ENCODE assay signal across 10 mouse cellular contexts in the genomic region with DNA sequence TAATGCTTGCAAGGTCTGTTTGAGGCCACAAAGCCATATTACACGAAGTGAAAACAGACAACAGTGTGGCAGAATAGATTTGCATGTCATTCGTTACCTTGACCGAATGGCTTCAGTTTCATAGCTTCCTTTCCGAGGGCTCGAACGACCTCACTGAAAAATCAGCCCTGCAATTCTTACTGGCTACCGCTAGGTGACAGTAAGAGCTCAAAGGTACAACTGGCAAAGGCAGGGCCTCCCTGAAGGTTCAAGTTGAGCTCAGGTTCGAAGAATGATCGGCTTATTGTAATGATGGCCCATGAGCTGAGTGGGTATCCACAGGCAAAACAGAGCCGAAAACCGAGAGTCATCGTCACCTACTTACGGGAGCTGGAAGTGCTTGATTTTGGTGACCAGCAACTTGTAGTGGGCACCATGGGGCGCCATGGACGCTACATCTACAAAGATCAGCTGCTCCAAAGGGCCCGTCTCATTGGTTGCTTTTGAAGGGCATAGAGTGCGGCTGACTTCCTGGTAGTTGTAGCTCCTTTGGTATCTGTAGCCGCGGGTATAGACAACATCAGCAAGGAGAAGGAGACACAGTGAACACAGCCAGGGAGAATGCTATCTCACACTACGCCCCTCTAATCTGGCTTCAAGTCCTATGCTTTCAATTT. TPM values are rescaled to one million over a fixed set of nuclear protein-coding genes. Genes with fewer than 3 reads are reported as not detected.
DNase-seq lines count a peak whose midpoint lies in the region; ATAC-seq and TF ChIP-seq lines count a peak whose summit lies in the region.
"Had no signal": no experiment of that assay in that cellular context is flagged by ENCODE, and none has a peak within 500 bp of the region (broad histone marks: within the 10 kb centered on the region; RNA-seq: fewer than 3 reads in every experiment).

No protein-coding gene starts in this region.

- no peak for ATAC-seq in embryonic facial prominence, embryonic 11.5 days (replicated peaks; ENCODE audit: insufficient number of reproducible peaks, low FRiP score, low TSS enrichment, low read depth)
- no peak for ATAC-seq in midbrain, postnatal 0 days (ENCODE audit: low FRiP score)
- no peak for ATAC-seq in midbrain, embryonic 11.5 days (ENCODE audit: low FRiP score)

- H3K4me3 ChIP-seq in embryonic facial prominence, embryonic 11.5 days (ENCODE audit: low read depth, low read length) = no peak overlapping the region
- H3K4me3 ChIP-seq in embryonic facial prominence, embryonic 10.5 days = no peak overlapping the region
- H3K4me3 ChIP-seq in midbrain, postnatal 0 days (ENCODE audit: low read depth, low read length) = no peak overlapping the region
- no peak overlapping the region for H3K4me3 ChIP-seq in midbrain, embryonic 11.5 days (ENCODE audit: low read depth, low read length)

- peak; percentile 47 for TF ChIP-seq CTCF in midbrain, postnatal 0 days (IDR thresholded peaks at IDR 0.05)

- no peak overlapping the region for H3K4me2 ChIP-seq in embryonic facial prominence, embryonic 11.5 days (ENCODE audit: low read depth, low read length)
- no peak overlapping the region for H3K4me2 ChIP-seq in midbrain, postnatal 0 days (ENCODE audit: low read depth, low read length, poor library complexity, severe bottlenecking)
- H3K4me2 ChIP-seq in midbrain, embryonic 11.5 days = no peak overlapping the region

- DNase-seq in embryonic facial prominence, embryonic 11.5 days (ENCODE audit: low spot score) = peak; percentile 42
- no peak for DNase-seq in embryonic facial prominence, embryonic 10.5 days (ENCODE audit: low spot score)
- no peak for DNase-seq in midbrain, postnatal 0 days (ENCODE audit: low spot score)
- DNase-seq in midbrain, embryonic 11.5 days (ENCODE audit: low spot score, missing footprints) = no peak
- peak; percentile 36 for DNase-seq in embryo, embryonic 10 days (ENCODE audit: low spot score)
- DNase-seq in thymus, postnatal 14 days = peak; percentile 13
- no peak for DNase-seq in cerebellum, postnatal 10 days
- DNase-seq in left cerebral cortex, postnatal 10 days (ENCODE audit: extremely low spot score in 1 of 2, low spot score in 2 of 2) = no peak
- DNase-seq: heart, postnatal 4 days had no signal

- intact Hi-C loops in left cerebral cortex, postnatal 10 days (cut with DNase I) = no loop called here

- no peaks in the 10 kb centered on the region for H3K9me3 ChIP-seq in embryonic facial prominence, embryonic 11.5 days (replicated peaks; ENCODE audit: control insufficient read depth, low read length)
- H3K9me3 ChIP-seq in embryonic facial prominence, embryonic 10.5 days = no peaks in the 10 kb centered on the region
- no peaks in the 10 kb centered on the region for H3K9me3 ChIP-seq in midbrain, postnatal 0 days (ENCODE audit: low read length)
- no peaks in the 10 kb centered on the region for H3K9me3 ChIP-seq in midbrain, embryonic 11.5 days (ENCODE audit: control insufficient read depth, low read length)

- no peak overlapping the region for H3K9ac ChIP-seq in embryonic facial prominence, embryonic 11.5 days (replicated peaks; ENCODE audit: low read length)
- no peak overlapping the region for H3K9ac ChIP-seq in midbrain, postnatal 0 days (replicated peaks; ENCODE audit: low read length, poor library complexity, severe bottlenecking)
- H3K9ac ChIP-seq in midbrain, embryonic 11.5 days (ENCODE audit: low read length) = no peak overlapping the region

- 77% methylated on average over 20 of the region's 20 CpGs for WGBS in embryonic facial prominence, embryonic 11.5 days
- WGBS in embryonic facial prominence, embryonic 10.5 days = 78% methylated on average over 20 of the region's 20 CpGs
- WGBS in midbrain, postnatal 0 days = 81% methylated on average over 20 of the region's 20 CpGs
- WGBS in midbrain, embryonic 11.5 days = 83% methylated on average over 20 of the region's 20 CpGs

- no peaks in the 10 kb centered on the region for H3K36me3 ChIP-seq in embryonic facial prominence, embryonic 11.5 days (replicated peaks; ENCODE audit: control insufficient read depth, insufficient read depth, low read depth, low read length)
- H3K36me3 ChIP-seq in embryonic facial prominence, embryonic 10.5 days (replicated peaks) = no peaks in the 10 kb centered on the region
- peaks cover 5% of the 10 kb centered on the region; the same call in 1 of the 2 replicates for H3K36me3 ChIP-seq in midbrain, postnatal 0 days (ENCODE audit: insufficient read depth, low read length)
- no peaks in the 10 kb centered on the region for H3K36me3 ChIP-seq in midbrain, embryonic 11.5 days (ENCODE audit: control insufficient read depth, insufficient read depth, low read length)

- no peaks in the 10 kb centered on the region for H3K4me1 ChIP-seq in embryonic facial prominence, embryonic 11.5 days (ENCODE audit: control insufficient read depth, insufficient read depth, low read length)
- H3K4me1 ChIP-seq in embryonic facial prominence, embryonic 10.5 days = no peaks in the 10 kb centered on the region
- no peaks in the 10 kb centered on the region for H3K4me1 ChIP-seq in midbrain, postnatal 0 days (ENCODE audit: insufficient read depth, low read length)
- no peaks in the 10 kb centered on the region for H3K4me1 ChIP-seq in midbrain, embryonic 11.5 days (ENCODE audit: control insufficient read depth, insufficient read depth, low read length)

- H3K27ac ChIP-seq in embryonic facial prominence, embryonic 11.5 days (replicated peaks; ENCODE audit: low read depth, low read length) = no peak overlapping the region
- H3K27ac ChIP-seq in embryonic facial prominence, embryonic 10.5 days (replicated peaks) = no peak overlapping the region
- no peak overlapping the region for H3K27ac ChIP-seq in midbrain, postnatal 0 days (ENCODE audit: low read depth, low read length)
- H3K27ac ChIP-seq in midbrain, embryonic 11.5 days (ENCODE audit: low read depth, low read length) = no peak overlapping the region

- no peaks in the 10 kb centered on the region for H3K27me3 ChIP-seq in embryonic facial prominence, embryonic 11.5 days (ENCODE audit: control insufficient read depth, insufficient read depth, low read length)
- H3K27me3 ChIP-seq in embryonic facial prominence, embryonic 10.5 days (replicated peaks; ENCODE audit: low read depth, poor library complexity, severe bottlenecking) = no peaks in the 10 kb centered on the region
- H3K27me3 ChIP-seq in midbrain, postnatal 0 days (ENCODE audit: insufficient read depth, low read length) = no peaks in the 10 kb centered on the region
- no peaks in the 10 kb centered on the region for H3K27me3 ChIP-seq in midbrain, embryonic 11.5 days (ENCODE audit: control insufficient read depth, insufficient read depth, low read length)

RNA-seq across cellular contexts. Expression of a gene that starts 33.4 kb away (rescaled TPM):
- polyA plus RNA-seq in embryonic facial prominence, embryonic 11.5 days (2014; fragmentation: Nextera tagmentation; extraction: Ambion mirVana) = 0.42 and 0.89 TPM in 2 replicates
- 0.21 and 0.29 TPM in 2 replicates for polyA plus RNA-seq in embryonic facial prominence, embryonic 10.5 days (2016; fragmentation: Nextera tagmentation; extraction: Ambion mirVana)
- 30.4 and 35.8 TPM in 2 replicates for total RNA-seq in midbrain, postnatal 0 days (2014; rRNA removed)
- polyA plus RNA-seq in midbrain, postnatal 0 days (2015; fragmentation: Nextera tagmentation; extraction: Ambion mirVana) = 18.6 and 19.7 TPM in 2 replicates
- 0.15 and 0.31 TPM in 2 replicates for polyA plus RNA-seq in midbrain, embryonic 11.5 days (2014; fragmentation: Nextera tagmentation; extraction: Ambion mirVana)
- total RNA-seq in left cerebral cortex, postnatal 10 days (2021) = 10 to 100 TPM; 39.9 to 49.1 TPM
- polyA plus RNA-seq: C2C12 had no signal

RNA-seq across cellular contexts. Expression of a gene that starts 47.4 kb away (rescaled TPM):
- polyA plus RNA-seq in embryonic facial prominence, embryonic 11.5 days (2014; fragmentation: Nextera tagmentation; extraction: Ambion mirVana) = 32.4 and 34.8 TPM in 2 replicates
- polyA plus RNA-seq in embryonic facial prominence, embryonic 10.5 days (2016; fragmentation: Nextera tagmentation; extraction: Ambion mirVana) = 33.9 and 34.5 TPM in 2 replicates
- total RNA-seq in midbrain, postnatal 0 days (2014; rRNA removed) = 14.0 and 16.4 TPM in 2 replicates
- 9.1 and 10.9 TPM in 2 replicates for polyA plus RNA-seq in midbrain, postnatal 0 days (2015; fragmentation: Nextera tagmentation; extraction: Ambion mirVana)
- polyA plus RNA-seq in midbrain, embryonic 11.5 days (2014; fragmentation: Nextera tagmentation; extraction: Ambion mirVana) = 36.8 and 38.5 TPM in 2 replicates
- 10 to 100 TPM; 12.6 to 12.9 TPM for total RNA-seq in left cerebral cortex, postnatal 10 days (2021)

Comparison
In these comparisons a context has a peak if more than half of its experiments do, and no peak if none do; other contexts are left out.
1. DNase-seq: peak in embryonic facial prominence, embryonic 11.5 days (single experiment), embryo, embryonic 10 days (single experiment) and thymus, postnatal 14 days (single experiment); none in embryonic facial prominence, embryonic 10.5 days (single experiment), midbrain, postnatal 0 days (single experiment), midbrain, embryonic 11.5 days (single experiment), cerebellum, postnatal 10 days (0 of 2) and left cerebral cortex, postnatal 10 days (0 of 2).
2. RNA of a gene that starts 33.4 kb away (polyA plus RNA-seq): 18.6 to 19.7 TPM in midbrain, postnatal 0 days; 0.42 to 0.89 TPM in embryonic facial prominence, embryonic 11.5 days, 0.15 to 0.31 TPM in midbrain, embryonic 11.5 days and 0.21 to 0.29 TPM in embryonic facial prominence, embryonic 10.5 days; every median in the first group is over 10 times any median in the second.